Mouse (Mus musculus): ENCODE measurements around the gene Syce1l. TPM values are rescaled to one million over a fixed set of nuclear protein-coding genes. Genes with fewer than 3 reads are reported as not detected.

Gene Syce1l
- 0.43 TPM in 1 of 2 replicates, not detected in the other for polyA plus RNA-seq (2015; fragmentation: Nextera tagmentation; extraction: Ambion mirVana)

GRCm38 (mm10) chr8:113642926-113643325 lies at the start of gene Syce1l:
Syce1l (plus strand) TSS chr8:113643213.
- Histone ChIP-seq H3K36me3 (ENCODE audit: control insufficient read depth, insufficient read depth, low read length) (peaks cover 21% of the 10 kb centered on the region), H3K27ac (ENCODE audit: low read depth, low read length) (no peak within 1 kb of the TSS), H3K27me3 (replicated peaks; ENCODE audit: control insufficient read depth, insufficient read depth, low read length) (no peaks in the 10 kb centered on the region), H3K9ac (ENCODE audit: low read depth, low read length) (no peak within 1 kb of the TSS), H3K9me3 (ENCODE audit: control insufficient read depth, low read length) (no peaks in the 10 kb centered on the region), H3K4me1 (ENCODE audit: control insufficient read depth, insufficient read depth, low read depth, low read length) (no peaks in the 10 kb centered on the region), H3K4me2 (ENCODE audit: low read length) (no peak within 1 kb of the TSS), H3K4me3 (ENCODE audit: low read length) (no peak within 1 kb of the TSS)
- WGBS, result 93% methylated on average over 16 of the region's 16 CpGs
- no peak for ATAC-seq

- 54% methylated on average over 3 of the region's 3 CpGs for WGBS
- Histone ChIP-seq H3K36me3 (ENCODE audit: control insufficient read depth, insufficient read depth, low read length) (no peaks in the 10 kb centered on the region), H3K4me1 (ENCODE audit: control insufficient read depth, insufficient read depth, low read depth, low read length) (no peaks in the 10 kb centered on the region), H3K9ac (ENCODE audit: low read depth, low read length) (no peak overlapping the region), H3K27ac (ENCODE audit: low read depth, low read length) (no peak overlapping the region), H3K27me3 (replicated peaks; ENCODE audit: control insufficient read depth, insufficient read depth, low read length) (no peaks in the 10 kb centered on the region), H3K9me3 (ENCODE audit: control insufficient read depth, low read length) (no peaks in the 10 kb centered on the region), H3K4me3 (ENCODE audit: low read length) (no peak overlapping the region), H3K4me2 (ENCODE audit: low read length) (no peak overlapping the region)
- ATAC-seq, result no peak
Observed at GRCm38 (mm10) chr8:113598401-113598800, 44.6 kb upstream of the Syce1l start.

DNA sequence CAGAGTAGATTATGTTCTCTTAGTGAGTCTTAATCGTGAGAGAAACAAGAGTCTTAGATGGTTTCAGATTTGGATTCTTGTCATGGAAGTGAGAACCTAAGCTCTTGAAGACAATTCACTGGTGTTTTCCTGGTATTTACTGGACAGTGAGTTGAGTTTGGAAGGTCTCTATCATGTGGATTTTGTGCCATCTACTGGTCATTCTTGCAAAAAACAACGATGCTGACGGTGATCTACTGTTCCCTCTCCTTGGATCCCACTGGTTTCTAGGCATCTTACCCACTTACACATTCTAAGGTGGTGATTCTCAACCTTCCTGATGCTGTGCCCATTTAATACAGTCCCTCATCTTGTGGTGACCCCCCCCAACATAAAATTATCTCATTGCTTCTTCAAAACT lies 10.4 kb upstream of the Syce1l start:
- H3K4me2 ChIP-seq (ENCODE audit: low read length), result no peak overlapping the region
- no peaks in the 10 kb centered on the region for H3K9me3 ChIP-seq (ENCODE audit: control insufficient read depth, low read length)
- no peaks in the 10 kb centered on the region for H3K27me3 ChIP-seq (replicated peaks; ENCODE audit: control insufficient read depth, insufficient read depth, low read length)
- no peak for ATAC-seq
- H3K36me3 ChIP-seq (ENCODE audit: control insufficient read depth, insufficient read depth, low read length), result no peaks in the 10 kb centered on the region
- H3K9ac ChIP-seq (ENCODE audit: low read depth, low read length), result no peak overlapping the region
- H3K4me3 ChIP-seq (ENCODE audit: low read length), result no peak overlapping the region
- peaks cover 19% of the 10 kb centered on the region for H3K4me1 ChIP-seq (ENCODE audit: control insufficient read depth, insufficient read depth, low read depth, low read length)
- 5% methylated on average over 3 of the region's 3 CpGs for WGBS
- no peak overlapping the region for H3K27ac ChIP-seq (ENCODE audit: low read depth, low read length)

- peak overlapping the region; percentile 62 for H3K9ac ChIP-seq (ENCODE audit: low read depth, low read length)
- H3K4me1 ChIP-seq (ENCODE audit: control insufficient read depth, insufficient read depth, low read depth, low read length), result peaks cover 19% of the 10 kb centered on the region
- H3K4me3 ChIP-seq (ENCODE audit: low read length), result peak overlapping the region; percentile 75
- 30% methylated on average over 12 of the region's 12 CpGs for WGBS
- peak overlapping the region; percentile 80 for H3K4me2 ChIP-seq (ENCODE audit: low read length)
- no peaks in the 10 kb centered on the region for H3K9me3 ChIP-seq (ENCODE audit: control insufficient read depth, low read length)
- H3K27ac ChIP-seq (ENCODE audit: low read depth, low read length), result no peak overlapping the region; the same call in 1 of the 2 replicates
- no peaks in the 10 kb centered on the region for H3K27me3 ChIP-seq (replicated peaks; ENCODE audit: control insufficient read depth, insufficient read depth, low read length)
- peaks cover 4% of the 10 kb centered on the region; the same call in 1 of the 2 replicates for H3K36me3 ChIP-seq (ENCODE audit: control insufficient read depth, insufficient read depth, low read length)
- no peak for ATAC-seq
Observed at GRCm38 (mm10) chr8:113634161-113634560, 8.9 kb upstream of the Syce1l start.

DNA sequence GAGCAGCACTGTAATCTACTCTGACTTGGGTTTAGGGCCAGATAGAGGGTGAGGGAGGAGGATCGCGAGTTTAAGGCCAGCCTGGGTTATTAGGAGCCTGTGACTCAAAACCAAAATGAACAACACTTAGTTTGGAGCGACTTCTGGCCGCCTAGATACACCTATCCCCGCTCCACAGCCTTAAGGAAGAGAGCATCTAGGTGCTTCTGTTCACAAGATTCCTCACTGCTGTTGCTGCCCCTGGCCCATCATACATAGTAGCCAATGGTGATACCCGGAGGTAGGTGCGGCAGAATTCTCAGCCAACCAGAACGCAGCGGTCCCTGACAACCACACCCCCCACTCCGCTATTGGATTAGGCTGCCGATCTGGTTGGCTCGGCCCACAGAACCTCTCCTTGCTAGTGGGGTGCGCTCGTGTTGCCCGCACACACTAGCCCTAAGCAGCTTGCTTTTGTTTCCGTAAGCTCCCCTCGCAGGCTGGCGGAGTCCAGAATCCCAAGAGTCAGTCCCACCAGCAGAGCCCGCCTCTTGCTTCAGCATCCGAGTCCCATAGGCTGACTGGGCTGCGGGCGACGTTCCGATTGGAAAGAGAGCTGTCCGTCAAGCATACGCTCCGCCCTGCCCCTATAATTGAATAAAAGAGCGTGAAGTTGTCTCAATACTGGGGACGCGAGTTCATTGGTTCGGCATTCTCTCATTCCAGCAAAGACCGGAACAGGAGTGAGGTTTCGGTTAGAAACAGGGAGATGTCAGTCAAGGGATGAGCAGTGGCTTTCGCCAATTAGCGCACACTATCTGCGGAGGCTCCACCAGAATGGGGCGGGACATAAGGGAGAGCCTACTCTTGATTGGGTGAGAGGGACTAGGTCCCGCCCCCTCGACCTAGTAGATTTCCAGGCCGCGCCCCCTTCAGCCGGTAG lies 8.1 kb upstream of the Syce1l start, which contains the start of gene Mon1b:
Gene Mon1b (plus strand): TSS at position 918 of the 922 bp plus-strand sequence.
- H3K4me3 ChIP-seq (ENCODE audit: low read length), result peak within 1 kb of the TSS; percentile 75
- peak within 1 kb of the TSS; percentile 84 for H3K9ac ChIP-seq (ENCODE audit: low read depth, low read length)
- WGBS, result under 1% methylated on average over 42 of the region's 42 CpGs
- H3K27me3 ChIP-seq (replicated peaks; ENCODE audit: control insufficient read depth, insufficient read depth, low read length), result no peaks in the 10 kb centered on the region
- peaks cover 4% of the 10 kb centered on the region; the same call in 1 of the 2 replicates for H3K36me3 ChIP-seq (ENCODE audit: control insufficient read depth, insufficient read depth, low read length)
- H3K9me3 ChIP-seq (ENCODE audit: control insufficient read depth, low read length), result no peaks in the 10 kb centered on the region
- peak within 1 kb of the TSS; percentile 98 for H3K4me2 ChIP-seq (ENCODE audit: low read length)
- ATAC-seq, result peak; percentile 98
- peaks cover 19% of the 10 kb centered on the region for H3K4me1 ChIP-seq (ENCODE audit: control insufficient read depth, insufficient read depth, low read depth, low read length)
- H3K27ac ChIP-seq (ENCODE audit: low read depth, low read length), result peak within 1 kb of the TSS; percentile 96

- peak overlapping the region; percentile 96 for H3K27ac ChIP-seq (ENCODE audit: low read depth, low read length)
- peak overlapping the region; percentile 75 for H3K4me3 ChIP-seq (ENCODE audit: low read length)
- no peaks in the 10 kb centered on the region for H3K27me3 ChIP-seq (replicated peaks; ENCODE audit: control insufficient read depth, insufficient read depth, low read length)
- peak overlapping the region; percentile 98 for H3K4me2 ChIP-seq (ENCODE audit: low read length)
- peaks cover 9% of the 10 kb centered on the region; the same call in 1 of the 2 replicates for H3K36me3 ChIP-seq (ENCODE audit: control insufficient read depth, insufficient read depth, low read length)
- no peaks in the 10 kb centered on the region for H3K9me3 ChIP-seq (ENCODE audit: control insufficient read depth, low read length)
- H3K9ac ChIP-seq (ENCODE audit: low read depth, low read length), result peak overlapping the region; percentile 84
- under 1% methylated on average over 44 of the region's 44 CpGs for WGBS
- ATAC-seq, result peak; percentile 73
- H3K4me1 ChIP-seq (ENCODE audit: control insufficient read depth, insufficient read depth, low read depth, low read length), result peaks cover 19% of the 10 kb centered on the region
Observed at GRCm38 (mm10) chr8:113635592-113636279, 7.3 kb upstream of the Syce1l start.

DNA sequence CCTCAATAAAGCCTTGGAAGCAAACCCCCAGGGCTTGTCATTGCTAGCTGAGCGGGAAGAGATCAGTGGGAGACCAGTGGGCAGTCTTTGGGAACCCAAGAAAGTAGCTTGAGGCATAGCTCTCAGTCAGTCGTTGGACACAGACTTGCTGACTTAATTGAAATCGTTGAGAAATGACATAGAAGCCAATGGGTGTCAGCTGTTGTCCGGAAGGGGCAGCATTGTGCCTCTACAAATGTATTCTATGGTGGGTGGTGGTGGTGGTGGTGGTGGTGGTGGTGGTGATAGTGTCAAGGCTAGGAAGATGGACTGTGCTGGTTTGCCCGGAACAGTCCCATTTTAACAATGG lies 6.8 kb upstream of the Syce1l start:
- Histone ChIP-seq H3K27ac (ENCODE audit: low read depth, low read length) (no peak overlapping the region), H3K9ac (ENCODE audit: low read depth, low read length) (peak overlapping the region; percentile 84), H3K9me3 (ENCODE audit: control insufficient read depth, low read length) (no peaks in the 10 kb centered on the region), H3K4me2 (ENCODE audit: low read length) (peak overlapping the region; percentile 98), H3K27me3 (replicated peaks; ENCODE audit: control insufficient read depth, insufficient read depth, low read length) (no peaks in the 10 kb centered on the region), H3K4me3 (ENCODE audit: low read length) (peak overlapping the region; percentile 75), H3K36me3 (ENCODE audit: control insufficient read depth, insufficient read depth, low read length) (peaks cover 13% of the 10 kb centered on the region), H3K4me1 (ENCODE audit: control insufficient read depth, insufficient read depth, low read depth, low read length) (peaks cover 19% of the 10 kb centered on the region)
- no peak for ATAC-seq
- WGBS, result 48% methylated on average over 5 of the region's 5 CpGs

DNA sequence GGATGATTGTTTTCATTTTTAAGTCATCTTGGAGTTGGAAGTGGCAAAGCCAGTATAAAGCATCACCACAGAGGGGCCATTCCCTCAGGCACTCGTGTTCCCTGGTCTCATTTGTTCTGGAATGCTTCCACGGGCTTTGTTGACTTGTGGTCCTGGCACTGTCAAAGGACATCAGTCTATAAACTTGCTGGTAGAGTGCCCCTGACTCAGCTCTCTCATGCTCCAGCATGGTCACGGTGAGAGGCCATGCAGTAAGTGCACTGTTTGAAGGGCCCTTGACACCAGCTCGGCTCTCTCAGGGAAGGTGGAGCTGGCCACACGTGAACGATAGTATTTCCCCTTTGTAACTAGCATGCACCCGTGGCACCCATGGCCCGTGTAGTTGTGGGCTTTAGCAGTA lies 2.7 kb upstream of the Syce1l start:
- WGBS, result 89% methylated on average over 8 of the region's 8 CpGs
- H3K9me3 ChIP-seq (ENCODE audit: control insufficient read depth, low read length), result no peaks in the 10 kb centered on the region
- no peak overlapping the region for H3K27ac ChIP-seq (ENCODE audit: low read depth, low read length)
- H3K9ac ChIP-seq (ENCODE audit: low read depth, low read length), result no peak overlapping the region
- H3K4me2 ChIP-seq (ENCODE audit: low read length), result no peak overlapping the region
- H3K27me3 ChIP-seq (replicated peaks; ENCODE audit: control insufficient read depth, insufficient read depth, low read length), result no peaks in the 10 kb centered on the region
- H3K4me3 ChIP-seq (ENCODE audit: low read length), result no peak overlapping the region
- peaks cover 21% of the 10 kb centered on the region for H3K36me3 ChIP-seq (ENCODE audit: control insufficient read depth, insufficient read depth, low read length)
- ATAC-seq, result no peak
- H3K4me1 ChIP-seq (ENCODE audit: control insufficient read depth, insufficient read depth, low read depth, low read length), result peaks cover 13% of the 10 kb centered on the region

All from hindbrain, embryonic 16.5 days (tissue).